Mouse (Mus musculus) T-helper 17 cell (primary cell): ENCODE measurements around the gene Nrn1l.

Experiments
- in situ Hi-C, 2 experiments: fragments of 300-600 bp; cut with MboI, MseI; formaldehyde crosslinking; loops; 1 replicate in 1 of 2; 2 replicates in 1 of 2; pipeline ENCODE4 v1.15.1; 2025; ENCODE audit warnings: high pct_unique_total_duplicates in 2 of 2

Gene Nrn1l

GRCm38 (mm10) chr8:105893339-105893738 is at the start of gene Nrn1l:
Gene Nrn1l, plus strand, starts transcription at chr8:105893567.
- in situ Hi-C loops: no loop called here

GRCm38 (mm10) chr8:105846678-105847077 is 46.7 kb upstream of the Nrn1l start:
- in situ Hi-C loops: loop anchor here in 1 of 2 experiments (10.0 kb wide), 1 partner anchor 1212 kb away; the partner anchor contains the start of gene Rrad

- in situ Hi-C loops: no loop called here
Observed at GRCm38 (mm10) chr8:105850014-105850413, 43.4 kb upstream of the Nrn1l start.

GRCm38 (mm10) chr8:105850611-105851010 is 42.8 kb upstream of the Nrn1l start:
- in situ Hi-C loops: no loop called here

GRCm38 (mm10) chr8:105851651-105852143 is 41.7 kb upstream of the Nrn1l start:
- in situ Hi-C loops: no loop called here

- in situ Hi-C loops: no loop called here
Observed at GRCm38 (mm10) chr8:105852146-105852729, 41.1 kb upstream of the Nrn1l start.

- in situ Hi-C loops: no loop called here
Observed at GRCm38 (mm10) chr8:105853178-105853577, 40.2 kb upstream of the Nrn1l start, which contains the start of gene Cenpt. Gene Cenpt, minus strand, starts transcription at chr8:105853278.

GRCm38 (mm10) chr8:105854303-105854702 is 39.1 kb upstream of the Nrn1l start:
- in situ Hi-C loops: no loop called here

GRCm38 (mm10) chr8:105854715-105855216 is 38.6 kb upstream of the Nrn1l start, which contains the start of gene Thap11:
Gene Thap11, plus strand, starts transcription at chr8:105855132.
- in situ Hi-C loops: no loop called here

GRCm38 (mm10) chr8:105855248-105856167 is 37.9 kb upstream of the Nrn1l start:
- in situ Hi-C loops: no loop called here

- in situ Hi-C loops: no loop called here
Observed at GRCm38 (mm10) chr8:105856168-105856835, 37.1 kb upstream of the Nrn1l start.

- in situ Hi-C loops: no loop called here
Observed at GRCm38 (mm10) chr8:105858495-105858894, 34.9 kb upstream of the Nrn1l start.

GRCm38 (mm10) chr8:105859314-105859713 is 34.1 kb upstream of the Nrn1l start:
- in situ Hi-C loops: no loop called here

- in situ Hi-C loops: no loop called here
Observed at GRCm38 (mm10) chr8:105860143-105860981, 33.0 kb upstream of the Nrn1l start, which contains the start of gene Nutf2. Gene Nutf2, plus strand, starts transcription at chr8:105860580.

- in situ Hi-C loops: no loop called here
Observed at GRCm38 (mm10) chr8:105861951-105862350, 31.4 kb upstream of the Nrn1l start.

GRCm38 (mm10) chr8:105866364-105867029 is 26.9 kb upstream of the Nrn1l start:
- in situ Hi-C loops: no loop called here

GRCm38 (mm10) chr8:105874301-105874700 is 19.1 kb upstream of the Nrn1l start:
- in situ Hi-C loops: no loop called here

GRCm38 (mm10) chr8:105880754-105881520 is 12.4 kb upstream of the Nrn1l start, which contains the start of gene Edc4:
Gene Edc4, plus strand, starts transcription at chr8:105880881.
- in situ Hi-C loops: no loop called here
